Mouse (Mus musculus) MEL (cell line): ENCODE results near the gene Ptgir.

Experiments used
- EP300 ChIP-seq, 2 experiments: IDR thresholded peaks; 2 replicates each; pipeline ENCODE4 v1.6.1; 2011; ENCODE audit warnings: improper control_type of control experiment in 2 of 2, low read length in 2 of 2, low read depth in 1 of 2, mild to moderate bottlenecking in 1 of 2
- POLR2A ChIP-seq, 2 experiments: IDR thresholded peaks; 2 replicates each; pipeline ENCODE4 v1.6.1; 2011 to 2012; ENCODE audit warnings: low read length in 2 of 2, mild to moderate bottlenecking in 2 of 2, control low read depth in 1 of 2, improper control_type of control experiment in 1 of 2, low read depth in 1 of 2, moderate library complexity in 1 of 2; ENCODE audit not compliant: control insufficient read depth in 1 of 2, insufficient read depth in 1 of 2, poor library complexity in 1 of 2
- TCF12 ChIP-seq: IDR thresholded peaks from 2 replicates; pipeline ENCODE4 v1.6.1; 2014; ENCODE audit warnings: low read depth, mild to moderate bottlenecking, inconsistent platforms, low read length, improper control_type of control experiment, moderate library complexity
- UBTF ChIP-seq: IDR thresholded peaks from 2 replicates; pipeline ENCODE4 v1.6.1; 2012; ENCODE audit warnings: low read depth, mild to moderate bottlenecking, inconsistent platforms, low read length, improper control_type of control experiment, moderate library complexity, borderline replicate concordance; ENCODE audit not compliant: insufficient read depth

- no peak for TF ChIP-seq EP300 (IDR thresholded peaks at IDR 0.05; ENCODE audit: low read depth in 1 of 2, low read length in 2 of 2)
- TF ChIP-seq POLR2A (IDR thresholded peaks at IDR 0.05; ENCODE audit: control insufficient read depth in 1 of 2, insufficient read depth in 1 of 2, low read depth in 1 of 2, low read length in 2 of 2, poor library complexity in 1 of 2), result no peak
- TF ChIP-seq UBTF, result no peak
- no peak for TF ChIP-seq TCF12
Measured at GRCm38 (mm10) chr7:16918014-16918413, 11.7 kb downstream of the Ptgir start.
